Mouse (Mus musculus): Measurements from ENCODE around the gene Ramp2.

The Ramp2 gene

DNA sequence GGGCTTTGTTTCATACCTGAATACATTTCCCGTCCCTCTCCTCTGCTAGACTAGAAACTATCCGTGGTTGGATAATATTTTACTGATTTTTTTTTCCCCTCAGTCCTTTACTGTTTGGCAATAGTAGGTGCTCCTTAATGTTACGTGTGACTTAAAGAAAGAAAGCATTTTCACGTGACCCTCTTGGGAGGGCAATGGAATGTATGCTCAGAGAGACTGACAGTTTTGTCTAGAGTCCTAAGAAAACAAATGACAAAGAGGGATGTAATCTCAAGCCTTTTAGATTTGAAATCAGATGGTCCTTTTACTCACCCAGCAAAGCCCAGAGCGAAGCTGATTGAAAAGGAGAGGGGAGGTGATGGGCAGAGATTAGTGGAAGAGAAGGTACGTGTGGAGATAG, 20.1 kb downstream of the Ramp2 start:
- DNase-seq (ENCODE audit: low read depth, low spot score) = no peak

GRCm38 (mm10) chr11:101269577-101270116, 23.8 kb downstream of the Ramp2 start:
- no peak for DNase-seq (ENCODE audit: low read depth, low spot score)

DNA sequence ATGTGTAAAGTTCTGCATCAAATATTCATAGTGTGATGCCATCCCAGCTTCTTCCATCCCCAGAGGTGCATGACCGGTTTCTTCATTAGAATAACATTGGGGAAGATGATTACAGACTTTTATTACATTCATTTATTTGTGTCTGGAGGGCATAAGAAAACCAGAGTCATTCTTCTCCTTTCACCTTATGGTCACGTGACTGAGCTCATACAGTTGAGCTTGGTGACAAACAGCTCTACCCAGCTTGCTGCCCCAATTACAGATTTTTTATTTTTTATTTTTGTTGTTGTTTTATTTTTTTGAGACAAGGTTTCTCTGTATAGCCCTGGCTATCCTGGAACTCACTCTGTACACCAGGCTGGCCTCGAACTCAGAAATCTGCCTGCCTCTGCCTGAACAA, 26.6 kb downstream of the Ramp2 start:
- DNase-seq (ENCODE audit: low read depth, low spot score) = no peak

GRCm38 (mm10) chr11:101275309-101275708, 29.5 kb downstream of the Ramp2 start:
- DNase-seq (ENCODE audit: low read depth, low spot score) = no peak

DNA sequence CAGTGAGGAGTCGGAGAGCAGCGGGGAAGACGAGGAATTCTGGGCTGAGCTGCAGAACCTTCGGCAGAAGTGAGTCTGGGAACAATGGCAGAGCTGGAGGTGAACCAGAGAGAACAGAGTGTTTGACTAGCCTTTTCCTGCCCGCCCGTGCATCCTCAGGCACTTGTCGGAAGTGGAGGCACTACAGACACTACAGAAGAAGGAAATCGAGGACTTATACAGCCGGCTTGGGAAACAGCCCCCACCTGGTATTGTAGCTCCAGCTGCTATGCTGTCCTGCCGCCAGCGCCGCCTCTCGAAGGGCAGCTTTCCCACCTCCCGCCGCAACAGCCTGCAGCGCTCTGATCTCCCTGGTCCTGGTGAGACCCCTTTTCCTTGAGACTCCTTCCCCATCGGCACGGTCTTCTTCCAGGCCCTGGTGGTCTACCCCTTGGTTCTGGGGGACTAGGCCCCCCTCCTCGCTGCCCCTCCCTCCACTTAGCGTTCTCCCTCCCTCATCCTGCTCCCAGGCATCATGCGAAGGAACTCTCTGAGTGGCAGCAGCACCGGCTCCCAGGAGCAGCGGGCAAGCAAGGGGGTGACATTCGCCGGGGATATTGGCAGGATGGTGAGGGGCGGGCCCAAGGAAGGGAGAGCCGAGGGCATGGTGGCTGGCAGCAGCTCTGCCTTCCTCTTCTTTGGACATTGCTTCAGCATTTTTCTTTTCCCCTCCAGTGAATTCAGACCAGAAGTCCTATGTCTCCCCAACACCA, 30.7 kb downstream of the Ramp2 start:
- DNase-seq (ENCODE audit: low read depth, low spot score) = no peak

GRCm38 (mm10) chr11:101277381-101278222, 31.8 kb downstream of the Ramp2 start:
- no peak for DNase-seq (ENCODE audit: low read depth, low spot score)

GRCm38 (mm10) chr11:101278223-101279192, 32.7 kb downstream of the Ramp2 start, which contains the start of the genes Cntd1 and Coa3:
Gene Cntd1, plus strand, starts transcription at chr11:101279012.
Gene Coa3, minus strand, starts transcription at chr11:101279114.
- DNase-seq (ENCODE audit: low read depth, low spot score) = peak; percentile 84

- DNase-seq (ENCODE audit: low read depth, low spot score) = no peak
Observed at GRCm38 (mm10) chr11:101279193-101279569, 33.4 kb downstream of the Ramp2 start.

- no peak for DNase-seq (ENCODE audit: low read depth, low spot score)
Observed at GRCm38 (mm10) chr11:101280837-101281236, 35.0 kb downstream of the Ramp2 start.

GRCm38 (mm10) chr11:101282896-101283295, 37.1 kb downstream of the Ramp2 start:
- no peak for DNase-seq (ENCODE audit: low read depth, low spot score)

DNA sequence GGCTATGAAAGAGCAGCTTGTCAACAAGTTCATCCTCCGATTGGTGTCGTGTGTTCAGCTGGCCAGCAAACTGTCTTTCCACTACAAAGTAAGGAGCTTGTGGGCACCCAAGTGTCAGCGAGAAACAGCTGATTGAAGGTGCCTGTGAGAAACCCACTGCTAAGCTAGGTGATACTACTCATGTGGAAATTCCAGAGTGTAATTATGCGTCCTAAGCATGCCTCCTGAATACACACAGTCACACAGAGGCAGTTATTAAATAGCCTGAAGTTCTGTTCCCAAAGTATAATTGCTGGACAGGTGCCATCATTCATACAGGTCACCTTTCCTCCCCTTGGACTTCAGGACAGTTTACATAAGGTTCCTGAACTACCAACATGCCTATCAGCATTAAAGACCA, 38.0 kb downstream of the Ramp2 start:
- no peak for DNase-seq (ENCODE audit: low read depth, low spot score)

GRCm38 (mm10) chr11:101287306-101287705, 41.5 kb downstream of the Ramp2 start:
- DNase-seq (ENCODE audit: low read depth, low spot score) = no peak

GRCm38 (mm10) chr11:101291231-101291630, 45.4 kb downstream of the Ramp2 start:
- DNase-seq (ENCODE audit: low read depth, low spot score) = no peak

DNA sequence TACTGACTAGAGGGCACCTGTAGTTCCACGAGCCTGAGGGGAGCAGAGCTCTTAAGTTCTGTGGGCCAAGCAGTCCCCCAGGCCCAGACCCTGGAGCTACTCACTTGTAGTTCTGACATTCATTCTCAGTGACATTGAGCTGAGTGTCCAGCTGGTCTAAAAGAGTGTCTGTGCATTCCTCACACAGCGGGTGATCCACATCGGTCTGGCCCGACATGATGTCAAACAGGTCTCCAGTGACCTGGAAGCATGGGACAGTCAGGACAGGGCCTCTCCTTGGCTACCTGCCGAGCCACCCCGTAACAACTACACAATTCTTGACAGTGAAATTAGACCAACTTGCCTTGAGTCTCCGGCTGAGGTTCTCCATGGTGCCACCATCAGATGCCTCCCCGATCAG, 49.4 kb downstream of the Ramp2 start:
- DNase-seq (ENCODE audit: low read depth, low spot score) = no peak

DNA sequence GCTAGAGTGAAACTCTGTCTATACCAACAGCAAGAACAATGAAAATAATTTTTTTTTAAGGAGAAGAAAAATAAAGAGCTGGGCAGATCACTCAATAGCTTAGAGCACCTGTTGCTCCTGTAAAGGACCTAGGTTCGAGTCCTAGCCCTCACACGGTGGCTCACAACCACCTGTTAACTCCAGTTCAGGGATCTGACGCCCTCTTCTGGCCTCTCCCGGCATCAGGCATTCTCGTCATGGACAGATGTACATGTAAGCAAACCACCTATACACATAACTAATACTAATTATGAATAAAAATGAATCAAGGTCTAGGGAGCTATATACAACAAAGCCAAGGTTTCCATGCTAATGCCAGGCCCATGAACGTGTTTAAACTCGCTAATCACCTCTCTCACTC, 55.1 kb downstream of the Ramp2 start:
- DNase-seq (ENCODE audit: low read depth, low spot score) = no peak

GRCm38 (mm10) chr11:101301299-101302003, 55.6 kb downstream of the Ramp2 start:
- DNase-seq (ENCODE audit: low read depth, low spot score) = no peak

DNA sequence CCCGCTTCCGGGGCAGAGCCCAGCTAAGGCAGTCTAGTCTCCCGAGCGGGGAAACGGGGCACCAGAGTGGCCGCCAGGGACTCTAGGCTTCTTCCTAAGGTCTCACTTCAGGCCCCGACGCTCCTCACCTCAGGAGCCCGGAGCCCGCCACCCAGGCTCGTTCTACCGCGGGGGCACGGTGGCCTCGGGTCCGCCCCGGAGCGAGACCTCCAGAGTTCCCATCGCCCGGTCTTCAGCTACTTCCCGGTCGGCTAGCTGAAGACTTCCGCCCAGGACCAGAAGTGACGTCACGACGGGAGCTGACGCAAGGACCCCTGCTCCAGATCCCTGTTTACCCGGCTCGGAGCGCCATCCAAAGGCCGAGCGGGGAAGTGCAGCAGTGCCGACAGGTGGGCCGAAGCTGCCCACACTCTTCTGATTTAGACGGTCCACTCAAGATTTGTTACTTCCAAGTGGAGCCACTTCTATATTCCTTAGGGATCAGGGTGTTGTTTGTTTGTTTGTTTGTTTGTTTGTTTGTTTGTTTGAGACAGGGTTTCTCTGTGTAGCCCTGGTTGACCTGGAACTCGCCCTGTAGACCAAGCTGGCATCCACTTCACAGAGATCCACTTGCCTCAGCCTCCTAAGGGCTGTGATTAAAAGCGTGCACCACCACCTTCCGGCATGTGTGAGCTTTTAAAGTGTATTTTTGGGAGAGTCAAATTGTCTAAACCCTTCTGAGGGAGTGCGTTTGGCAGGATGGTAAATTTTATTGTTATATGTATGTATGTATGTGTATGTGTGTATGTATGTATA, 56.4 kb downstream of the Ramp2 start, which contains the start of gene Becn1:
TSS of gene Becn1 (minus strand) at position 283 of the 795 bp plus-strand sequence.
- peak; percentile 93 for DNase-seq (ENCODE audit: low read depth, low spot score)

DNA sequence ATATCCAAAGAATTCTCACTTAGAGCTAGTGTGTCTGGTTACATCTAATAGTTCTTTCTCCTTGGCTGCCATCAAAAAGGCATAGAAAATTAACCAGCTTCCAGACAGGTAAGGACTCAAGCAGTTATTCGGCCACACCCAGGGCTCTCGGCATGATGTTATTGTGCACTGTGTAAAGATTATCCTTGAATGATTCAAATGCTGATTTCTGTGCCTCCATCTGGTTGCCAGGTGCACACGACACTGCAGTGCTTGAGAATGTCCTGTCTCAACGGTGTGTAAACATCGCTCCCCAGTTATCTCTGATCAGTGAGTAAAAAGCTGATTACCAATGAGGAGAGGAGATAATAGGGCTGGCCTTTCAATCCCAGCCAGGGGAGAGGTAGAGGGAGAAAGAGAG, 61.9 kb downstream of the Ramp2 start:
- DNase-seq (ENCODE audit: low read depth, low spot score) = no peak
